Mouse (Mus musculus) forelimb bud, embryonic 11.5 days (tissue): Measurements from ENCODE around the gene Cacna2d4.

Experiments used
- DNase-seq: peaks from one replicate; pipeline ENCODE4 v3.0.0-alpha.2; 2012; ENCODE audit warnings: low read depth, low spot score

Gene Cacna2d4

GRCm38 (mm10) chr6:119310176-119310575 is 73.8 kb downstream of the Cacna2d4 start:
- no peak for DNase-seq

GRCm38 (mm10) chr6:119312381-119312780 is 76.1 kb downstream of the Cacna2d4 start:
- no peak for DNase-seq

- no peak for DNase-seq
Measured at GRCm38 (mm10) chr6:119313096-119313495, 76.8 kb downstream of the Cacna2d4 start.

- DNase-seq: no peak
Measured at GRCm38 (mm10) chr6:119313588-119314375, 77.5 kb downstream of the Cacna2d4 start.

- no peak for DNase-seq
Measured at GRCm38 (mm10) chr6:119314751-119315476, 78.6 kb downstream of the Cacna2d4 start.

GRCm38 (mm10) chr6:119318732-119319131 is 82.4 kb downstream of the Cacna2d4 start:
- no peak for DNase-seq

- no peak for DNase-seq
Measured at GRCm38 (mm10) chr6:119319358-119319757, 83.0 kb downstream of the Cacna2d4 start.

GRCm38 (mm10) chr6:119320481-119320880 is 84.2 kb downstream of the Cacna2d4 start:
- peak; percentile 86 for DNase-seq

GRCm38 (mm10) chr6:119321752-119322151 is 85.4 kb downstream of the Cacna2d4 start:
- no peak for DNase-seq

- DNase-seq: no peak
Measured at GRCm38 (mm10) chr6:119324776-119325175, 88.5 kb downstream of the Cacna2d4 start.

- DNase-seq: no peak
Measured at GRCm38 (mm10) chr6:119325978-119326377, 89.7 kb downstream of the Cacna2d4 start.

GRCm38 (mm10) chr6:119326541-119326940 is 90.2 kb downstream of the Cacna2d4 start:
- no peak for DNase-seq

- DNase-seq: no peak
Measured at GRCm38 (mm10) chr6:119328521-119329115, 92.3 kb downstream of the Cacna2d4 start.

- no peak for DNase-seq
Measured at GRCm38 (mm10) chr6:119329215-119329714, 92.9 kb downstream of the Cacna2d4 start.

- DNase-seq: no peak
Measured at GRCm38 (mm10) chr6:119329936-119330335, 93.6 kb downstream of the Cacna2d4 start.

GRCm38 (mm10) chr6:119330506-119330905 is 94.2 kb downstream of the Cacna2d4 start, which contains the start of gene Lrtm2:
TSS of gene Lrtm2 (minus strand) at chr6:119330766.
- DNase-seq: no peak

- peak; percentile 28 for DNase-seq
Measured at GRCm38 (mm10) chr6:119332111-119332510, 95.8 kb downstream of the Cacna2d4 start.

GRCm38 (mm10) chr6:119333202-119333601 is 96.9 kb downstream of the Cacna2d4 start:
- peak; percentile 54 for DNase-seq

GRCm38 (mm10) chr6:119333831-119334230 is 97.5 kb downstream of the Cacna2d4 start:
- DNase-seq: no peak

- DNase-seq: no peak
Measured at GRCm38 (mm10) chr6:119336124-119336523, 99.8 kb downstream of the Cacna2d4 start.

- no peak for DNase-seq
Measured at GRCm38 (mm10) chr6:119337287-119337686, 101.0 kb downstream of the Cacna2d4 start.
